8 mouse cellular contexts compared by ENCODE assay signal in the genomic region with DNA sequence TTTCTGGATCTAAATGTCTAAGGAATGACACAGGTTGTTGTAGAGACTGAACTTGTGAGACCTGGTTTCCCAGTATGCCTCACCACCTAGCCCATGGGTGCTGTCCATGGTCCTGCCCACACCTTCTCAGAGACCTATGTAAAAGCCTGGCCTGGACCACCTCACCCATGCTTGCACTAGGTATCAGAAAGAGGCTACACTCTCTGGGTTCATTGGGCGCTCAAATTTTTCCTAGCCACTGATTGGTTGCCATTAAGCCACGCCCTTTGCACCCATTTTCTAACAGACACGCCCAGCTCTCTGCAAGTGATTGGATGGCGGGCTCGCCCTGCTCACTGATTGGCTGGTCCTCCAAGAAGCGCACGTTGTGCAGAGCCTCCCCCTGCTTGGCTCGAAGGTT. TPM values are rescaled to one million over a fixed set of nuclear protein-coding genes. Genes with fewer than 3 reads are reported as not detected.
DNase-seq lines count a peak whose midpoint lies in the region; ATAC-seq and TF ChIP-seq lines count a peak whose summit lies in the region.

No protein-coding gene starts in this region.

- 45% methylated on average over 8 of the region's 8 CpGs for WGBS in hindbrain, embryonic 11.5 days
- 51% methylated on average over 8 of the region's 8 CpGs for WGBS in hindbrain, postnatal 0 days
- 57% methylated on average over 8 of the region's 8 CpGs for WGBS in kidney, postnatal 0 days
- 58% methylated on average over 8 of the region's 8 CpGs for WGBS in midbrain, postnatal 0 days

- H3K4me2 ChIP-seq in hindbrain, embryonic 11.5 days (replicated peaks; ENCODE audit: low read depth, low read length) = no peak overlapping the region
- H3K4me2 ChIP-seq in hindbrain, postnatal 0 days (ENCODE audit: low read depth, low read length) = no peak overlapping the region
- no peak overlapping the region for H3K4me2 ChIP-seq in kidney, postnatal 0 days (ENCODE audit: low read length)
- no peak overlapping the region for H3K4me2 ChIP-seq in midbrain, postnatal 0 days (ENCODE audit: low read depth, low read length, poor library complexity, severe bottlenecking)

- peaks cover 7% of the 10 kb centered on the region; the same call in 1 of the 2 replicates for H3K36me3 ChIP-seq in hindbrain, embryonic 11.5 days (ENCODE audit: control insufficient read depth, insufficient read depth, low read length)
- peaks cover 22% of the 10 kb centered on the region for H3K36me3 ChIP-seq in hindbrain, postnatal 0 days (ENCODE audit: insufficient read depth, low read length)
- no peaks in the 10 kb centered on the region for H3K36me3 ChIP-seq in kidney, postnatal 0 days (ENCODE audit: insufficient read depth, low read length)
- peaks cover 39% of the 10 kb centered on the region for H3K36me3 ChIP-seq in midbrain, postnatal 0 days (ENCODE audit: insufficient read depth, low read length)

- H3K9me3 ChIP-seq in hindbrain, embryonic 11.5 days (ENCODE audit: control insufficient read depth, low read length) = no peaks in the 10 kb centered on the region
- H3K9me3 ChIP-seq in hindbrain, postnatal 0 days (ENCODE audit: low read length) = no peaks in the 10 kb centered on the region
- H3K9me3 ChIP-seq in kidney, postnatal 0 days (replicated peaks; ENCODE audit: low read length) = no peaks in the 10 kb centered on the region
- H3K9me3 ChIP-seq in midbrain, postnatal 0 days (ENCODE audit: low read length) = no peaks in the 10 kb centered on the region

- H3K27ac ChIP-seq in hindbrain, embryonic 11.5 days (ENCODE audit: low read depth, low read length) = no peak overlapping the region
- no peak overlapping the region for H3K27ac ChIP-seq in hindbrain, postnatal 0 days
- no peak overlapping the region for H3K27ac ChIP-seq in kidney, postnatal 0 days
- H3K27ac ChIP-seq in midbrain, postnatal 0 days (ENCODE audit: low read depth, low read length) = no peak overlapping the region

- peak; percentile 59 for DNase-seq in hindbrain, embryonic 11.5 days (ENCODE audit: low spot score)
- no peak for DNase-seq in hindbrain, postnatal 0 days (ENCODE audit: low spot score)
- DNase-seq in MEL-GATA-1-ER (ENCODE audit: extremely low read depth, low read depth) = peak; percentile 85
- peak; percentile 64 for DNase-seq in kidney, postnatal 0 days (ENCODE audit: low spot score)
- DNase-seq in midbrain, postnatal 0 days (ENCODE audit: low spot score) = peak; percentile 50
- no peak for DNase-seq in Muller cell, postnatal 12 days (ENCODE audit: inconsistent ontology term)

- H3K4me1 ChIP-seq in hindbrain, embryonic 11.5 days (replicated peaks; ENCODE audit: control insufficient read depth, insufficient read depth, low read length) = peaks cover 6% of the 10 kb centered on the region
- H3K4me1 ChIP-seq in hindbrain, postnatal 0 days (ENCODE audit: insufficient read depth, low read length) = peaks cover 12% of the 10 kb centered on the region
- H3K4me1 ChIP-seq in kidney, postnatal 0 days (replicated peaks; ENCODE audit: insufficient read depth, low read length) = peaks cover 11% of the 10 kb centered on the region; the same call in 1 of the 2 replicates
- H3K4me1 ChIP-seq in midbrain, postnatal 0 days (ENCODE audit: insufficient read depth, low read length) = 0 out of 2 replicates have a peak, but pooled peaks cover 12% of the 10 kb centered on the region

- ATAC-seq in hindbrain, embryonic 11.5 days (ENCODE audit: low FRiP score) = no peak
- ATAC-seq in hindbrain, postnatal 0 days = no peak
- ATAC-seq in kidney, postnatal 0 days (replicated peaks; ENCODE audit: low FRiP score, low read depth) = no peak
- ATAC-seq in midbrain, postnatal 0 days (ENCODE audit: low FRiP score) = no peak
- ATAC-seq in granulocyte monocyte progenitor cell, adult 5-6 weeks (replicated peaks; ENCODE audit: poor library complexity, severe bottlenecking) = no peak; the same call in 1 of the 2 replicates
- ATAC-seq in erythroid progenitor cell, adult 5-6 weeks (replicated peaks; ENCODE audit: low FRiP score, poor library complexity, severe bottlenecking) = no peak

- peaks cover 2% of the 10 kb centered on the region; the same call in 1 of the 2 replicates for H3K27me3 ChIP-seq in hindbrain, embryonic 11.5 days (ENCODE audit: control insufficient read depth, insufficient read depth, low read length)
- no peaks in the 10 kb centered on the region for H3K27me3 ChIP-seq in hindbrain, postnatal 0 days (ENCODE audit: insufficient read depth, low read length)
- no peaks in the 10 kb centered on the region for H3K27me3 ChIP-seq in kidney, postnatal 0 days (ENCODE audit: insufficient read depth, low read length)
- H3K27me3 ChIP-seq in midbrain, postnatal 0 days (ENCODE audit: insufficient read depth, low read length) = no peaks in the 10 kb centered on the region

- no peak for TF ChIP-seq CTCF in hindbrain, postnatal 0 days (IDR thresholded peaks at IDR 0.05; ENCODE audit: low read depth)
- TF ChIP-seq CTCF in kidney, postnatal 0 days (IDR thresholded peaks at IDR 0.05; ENCODE audit: low read depth) = no peak
- no peak for TF ChIP-seq CTCF in midbrain, postnatal 0 days (IDR thresholded peaks at IDR 0.05)

- H3K9ac ChIP-seq in hindbrain, embryonic 11.5 days (ENCODE audit: low read depth, low read length) = no peak overlapping the region
- no peak overlapping the region for H3K9ac ChIP-seq in hindbrain, postnatal 0 days (replicated peaks; ENCODE audit: low read length)
- H3K9ac ChIP-seq in kidney, postnatal 0 days (ENCODE audit: low read depth, low read length) = no peak overlapping the region
- no peak overlapping the region for H3K9ac ChIP-seq in midbrain, postnatal 0 days (replicated peaks; ENCODE audit: low read length, poor library complexity, severe bottlenecking)

- no peak overlapping the region for H3K4me3 ChIP-seq in hindbrain, embryonic 11.5 days (ENCODE audit: low read depth, low read length)
- no peak overlapping the region for H3K4me3 ChIP-seq in hindbrain, postnatal 0 days (ENCODE audit: low read length)
- no peak overlapping the region for H3K4me3 ChIP-seq in kidney, postnatal 0 days (replicated peaks; ENCODE audit: low read depth, low read length)
- H3K4me3 ChIP-seq in midbrain, postnatal 0 days (ENCODE audit: low read depth, low read length) = no peak overlapping the region

RNA-seq across cellular contexts. Expression of a gene that starts 1.8 kb away (rescaled TPM):
- polyA plus RNA-seq in hindbrain, embryonic 11.5 days (2014; fragmentation: Nextera tagmentation; extraction: Ambion mirVana) = 5.1 and 5.8 TPM in 2 replicates
- total RNA-seq in hindbrain, postnatal 0 days (2014; rRNA removed) = 78.6 and 80.5 TPM in 2 replicates
- 4.7 and 5.3 TPM in 2 replicates for polyA plus RNA-seq in hindbrain, postnatal 0 days (2015; fragmentation: Nextera tagmentation; extraction: Ambion mirVana)
- 0.84 and 1.4 TPM in 2 replicates for polyA plus RNA-seq in kidney, postnatal 0 days (2015; fragmentation: Nextera tagmentation; extraction: Ambion mirVana)
- total RNA-seq in midbrain, postnatal 0 days (2014; rRNA removed) = 81.6 and 82.2 TPM in 2 replicates
- 5.4 and 5.6 TPM in 2 replicates for polyA plus RNA-seq in midbrain, postnatal 0 days (2015; fragmentation: Nextera tagmentation; extraction: Ambion mirVana)
- 0.43 and 2.5 TPM in 2 replicates for total RNA-seq in granulocyte monocyte progenitor cell, adult 5-6 weeks (2014; fragmentation: Nextera tagmentation)
- total RNA-seq in granulocyte monocyte progenitor cell, adult 5-6 weeks (2017) = 1.9 and 4.5 TPM in 2 replicates
- total RNA-seq in erythroid progenitor cell, adult 5-6 weeks (2015; ENCODE audit: low replicate concordance) = not detected in 2 replicates
- total RNA-seq in erythroid progenitor cell, adult 5-6 weeks (2017; ENCODE audit: low replicate concordance) = 0.13 TPM in 1 of 2 replicates, not detected in the other

RNA-seq across cellular contexts. Expression of a gene that starts 4.0 kb away (rescaled TPM):
- 3.7 and 3.8 TPM in 2 replicates for polyA plus RNA-seq in hindbrain, embryonic 11.5 days (2014; fragmentation: Nextera tagmentation; extraction: Ambion mirVana)
- total RNA-seq in hindbrain, postnatal 0 days (2014; rRNA removed) = 36.1 and 58.5 TPM in 2 replicates
- polyA plus RNA-seq in hindbrain, postnatal 0 days (2015; fragmentation: Nextera tagmentation; extraction: Ambion mirVana) = 12.1 and 15.5 TPM in 2 replicates
- polyA plus RNA-seq in kidney, postnatal 0 days (2015; fragmentation: Nextera tagmentation; extraction: Ambion mirVana) = 14.5 and 14.6 TPM in 2 replicates
- total RNA-seq in midbrain, postnatal 0 days (2014; rRNA removed) = 28.0 and 31.5 TPM in 2 replicates
- 11.4 and 11.5 TPM in 2 replicates for polyA plus RNA-seq in midbrain, postnatal 0 days (2015; fragmentation: Nextera tagmentation; extraction: Ambion mirVana)
- 3.5 and 12.4 TPM in 2 replicates for total RNA-seq in granulocyte monocyte progenitor cell, adult 5-6 weeks (2014; fragmentation: Nextera tagmentation)
- 13.5 and 21.5 TPM in 2 replicates for total RNA-seq in granulocyte monocyte progenitor cell, adult 5-6 weeks (2017)
- total RNA-seq in erythroid progenitor cell, adult 5-6 weeks (2015; ENCODE audit: low replicate concordance) = 2.1 and 4.0 TPM in 2 replicates
- total RNA-seq in erythroid progenitor cell, adult 5-6 weeks (2017; ENCODE audit: low replicate concordance) = 0.83 and 4.0 TPM in 2 replicates

RNA-seq across cellular contexts. Expression of a gene that starts 14.9 kb away (rescaled TPM):
- 143 and 155 TPM in 2 replicates for polyA plus RNA-seq in hindbrain, embryonic 11.5 days (2014; fragmentation: Nextera tagmentation; extraction: Ambion mirVana)
- total RNA-seq in hindbrain, postnatal 0 days (2014; rRNA removed) = 191 and 195 TPM in 2 replicates
- polyA plus RNA-seq in hindbrain, postnatal 0 days (2015; fragmentation: Nextera tagmentation; extraction: Ambion mirVana) = 241 and 246 TPM in 2 replicates
- 88.0 and 93.7 TPM in 2 replicates for polyA plus RNA-seq in kidney, postnatal 0 days (2015; fragmentation: Nextera tagmentation; extraction: Ambion mirVana)
- total RNA-seq in midbrain, postnatal 0 days (2014; rRNA removed) = 187 and 211 TPM in 2 replicates
- 267 and 269 TPM in 2 replicates for polyA plus RNA-seq in midbrain, postnatal 0 days (2015; fragmentation: Nextera tagmentation; extraction: Ambion mirVana)
- total RNA-seq in granulocyte monocyte progenitor cell, adult 5-6 weeks (2014; fragmentation: Nextera tagmentation) = 24.0 and 34.2 TPM in 2 replicates
- total RNA-seq in granulocyte monocyte progenitor cell, adult 5-6 weeks (2017) = 16.9 and 20.3 TPM in 2 replicates
- total RNA-seq in erythroid progenitor cell, adult 5-6 weeks (2015; ENCODE audit: low replicate concordance) = 23.9 and 35.7 TPM in 2 replicates
- total RNA-seq in erythroid progenitor cell, adult 5-6 weeks (2017; ENCODE audit: low replicate concordance) = 17.8 and 18.1 TPM in 2 replicates

RNA-seq across cellular contexts. Expression of a gene that starts 19.2 kb away (rescaled TPM):
- polyA plus RNA-seq in hindbrain, embryonic 11.5 days (2014; fragmentation: Nextera tagmentation; extraction: Ambion mirVana) = 231 and 239 TPM in 2 replicates
- 77.9 and 127 TPM in 2 replicates for total RNA-seq in hindbrain, postnatal 0 days (2014; rRNA removed)
- polyA plus RNA-seq in hindbrain, postnatal 0 days (2015; fragmentation: Nextera tagmentation; extraction: Ambion mirVana) = 155 and 164 TPM in 2 replicates
- 242 and 245 TPM in 2 replicates for polyA plus RNA-seq in kidney, postnatal 0 days (2015; fragmentation: Nextera tagmentation; extraction: Ambion mirVana)
- 105 and 119 TPM in 2 replicates for total RNA-seq in midbrain, postnatal 0 days (2014; rRNA removed)
- polyA plus RNA-seq in midbrain, postnatal 0 days (2015; fragmentation: Nextera tagmentation; extraction: Ambion mirVana) = 163 and 165 TPM in 2 replicates
- total RNA-seq in granulocyte monocyte progenitor cell, adult 5-6 weeks (2014; fragmentation: Nextera tagmentation) = 56.5 and 77.6 TPM in 2 replicates
- 62.2 and 79.8 TPM in 2 replicates for total RNA-seq in granulocyte monocyte progenitor cell, adult 5-6 weeks (2017)
- total RNA-seq in erythroid progenitor cell, adult 5-6 weeks (2015; ENCODE audit: low replicate concordance) = 23.1 and 38.2 TPM in 2 replicates
- 14.1 and 17.5 TPM in 2 replicates for total RNA-seq in erythroid progenitor cell, adult 5-6 weeks (2017; ENCODE audit: low replicate concordance)

RNA-seq across cellular contexts. Expression of a gene that starts 20.5 kb away (rescaled TPM):
- polyA plus RNA-seq in hindbrain, embryonic 11.5 days (2014; fragmentation: Nextera tagmentation; extraction: Ambion mirVana) = 38.5 and 40.0 TPM in 2 replicates
- 325 and 330 TPM in 2 replicates for total RNA-seq in hindbrain, postnatal 0 days (2014; rRNA removed)
- 190 and 195 TPM in 2 replicates for polyA plus RNA-seq in hindbrain, postnatal 0 days (2015; fragmentation: Nextera tagmentation; extraction: Ambion mirVana)
- polyA plus RNA-seq in kidney, postnatal 0 days (2015; fragmentation: Nextera tagmentation; extraction: Ambion mirVana) = 35.0 and 38.3 TPM in 2 replicates
- 289 and 323 TPM in 2 replicates for total RNA-seq in midbrain, postnatal 0 days (2014; rRNA removed)
- polyA plus RNA-seq in midbrain, postnatal 0 days (2015; fragmentation: Nextera tagmentation; extraction: Ambion mirVana) = 205 and 213 TPM in 2 replicates
- 1.6 and 7.4 TPM in 2 replicates for total RNA-seq in granulocyte monocyte progenitor cell, adult 5-6 weeks (2014; fragmentation: Nextera tagmentation)
- 4.7 and 5.4 TPM in 2 replicates for total RNA-seq in granulocyte monocyte progenitor cell, adult 5-6 weeks (2017)
- 1.3 and 1.4 TPM in 2 replicates for total RNA-seq in erythroid progenitor cell, adult 5-6 weeks (2015; ENCODE audit: low replicate concordance)
- total RNA-seq in erythroid progenitor cell, adult 5-6 weeks (2017; ENCODE audit: low replicate concordance) = 3.0 and 4.5 TPM in 2 replicates

Comparison
In these comparisons a context has a peak if more than half of its experiments do, and no peak if none do; other contexts are left out.
1. DNase-seq: peak in hindbrain, embryonic 11.5 days (single experiment), MEL-GATA-1-ER (single experiment), kidney, postnatal 0 days (single experiment) and midbrain, postnatal 0 days (single experiment); none in hindbrain, postnatal 0 days (single experiment) and Muller cell, postnatal 12 days (single experiment).
2. RNA of a gene that starts 1.8 kb away (total RNA-seq): 81.6 to 82.2 TPM in midbrain, postnatal 0 days and 78.6 to 80.5 TPM in hindbrain, postnatal 0 days; 0.43 to 4.5 TPM in granulocyte monocyte progenitor cell, adult 5-6 weeks and 0.13 TPM in erythroid progenitor cell, adult 5-6 weeks; every median in the first group is over 10 times any median in the second.